Mouse (Mus musculus): ENCODE data around the gene Smarcad1. TPM values are rescaled to one million over a fixed set of nuclear protein-coding genes. Genes with fewer than 3 reads are reported as not detected.
"Not testable (repeated sequence)": the region's sequence is repeated elsewhere in the genome, so short reads cannot be mapped to it uniquely, and the experiment has no call there.

The Smarcad1 gene
- 6.7 and 9.1 TPM in 2 replicates for polyA plus RNA-seq (2012; rRNA removed)

GRCm38 (mm10) chr6:65042491-65043171 lies at the start of gene Smarcad1:
Gene Smarcad1, plus strand, starts transcription at chr6:65042583.
- Histone ChIP-seq H3K36me3 (ENCODE audit: control insufficient read depth, insufficient read depth, low read length) (no peaks in the 10 kb centered on the region), H3K4me1 (ENCODE audit: control insufficient read depth, insufficient read depth, low read length) (peaks cover 5% of the 10 kb centered on the region)
- TF ChIP-seq CTCF (IDR thresholded peaks at IDR 0.05; ENCODE audit: control insufficient read depth, insufficient read depth, insufficient replicate concordance, low read depth, low read length) (no peak), POLR2A (IDR thresholded peaks at IDR 0.05; ENCODE audit: control insufficient read depth, low read depth, low read length) (peak; percentile 46)

GRCm38 (mm10) chr6:64996824-64997421 lies 45.5 kb upstream of the Smarcad1 start:
- Histone ChIP-seq H3K4me1 (ENCODE audit: control insufficient read depth, insufficient read depth, low read length) (no peaks in the 10 kb centered on the region), H3K4me3 (ENCODE audit: control insufficient read depth, low read depth, low read length) (no peak overlapping the region), H3K27ac (ENCODE audit: control insufficient read depth, insufficient read depth, low read depth, low read length) (no peak overlapping the region), H3K36me3 (ENCODE audit: control insufficient read depth, insufficient read depth, low read length) (no peaks in the 10 kb centered on the region), H3K27me3 (ENCODE audit: control insufficient read depth, insufficient read depth, low read length) (no peaks in the 10 kb centered on the region)
- TF ChIP-seq POLR2A (IDR thresholded peaks at IDR 0.05; ENCODE audit: control insufficient read depth, low read depth, low read length): no peak
- TF ChIP-seq CTCF (IDR thresholded peaks at IDR 0.05; ENCODE audit: control insufficient read depth, insufficient read depth, insufficient replicate concordance, low read depth, low read length): peak; percentile 52; the same call in 1 of the 2 replicates

More at GRCm38 (mm10) chr6:65042491-65043171, at the start of gene Smarcad1:
- Histone ChIP-seq H3K27me3 (ENCODE audit: control insufficient read depth, insufficient read depth, low read length) (no peaks in the 10 kb centered on the region), H3K4me3 (ENCODE audit: control insufficient read depth, low read depth, low read length) (peak within 1 kb of the TSS; percentile 87), H3K27ac (ENCODE audit: control insufficient read depth, insufficient read depth, low read depth, low read length) (peak within 1 kb of the TSS; percentile 71)

GRCm38 (mm10) chr6:64997805-64998204 lies 44.6 kb upstream of the Smarcad1 start:
- Histone ChIP-seq H3K27ac (ENCODE audit: control insufficient read depth, insufficient read depth, low read depth, low read length) (no peak overlapping the region), H3K27me3 (ENCODE audit: control insufficient read depth, insufficient read depth, low read length) (no peaks in the 10 kb centered on the region), H3K4me1 (ENCODE audit: control insufficient read depth, insufficient read depth, low read length) (no peaks in the 10 kb centered on the region), H3K36me3 (ENCODE audit: control insufficient read depth, insufficient read depth, low read length) (no peaks in the 10 kb centered on the region), H3K4me3 (ENCODE audit: control insufficient read depth, low read depth, low read length) (no peak overlapping the region)
- TF ChIP-seq POLR2A (IDR thresholded peaks at IDR 0.05; ENCODE audit: control insufficient read depth, low read depth, low read length) (no peak), CTCF (IDR thresholded peaks at IDR 0.05; ENCODE audit: control insufficient read depth, insufficient read depth, insufficient replicate concordance, low read depth, low read length) (no peak)

DNA sequence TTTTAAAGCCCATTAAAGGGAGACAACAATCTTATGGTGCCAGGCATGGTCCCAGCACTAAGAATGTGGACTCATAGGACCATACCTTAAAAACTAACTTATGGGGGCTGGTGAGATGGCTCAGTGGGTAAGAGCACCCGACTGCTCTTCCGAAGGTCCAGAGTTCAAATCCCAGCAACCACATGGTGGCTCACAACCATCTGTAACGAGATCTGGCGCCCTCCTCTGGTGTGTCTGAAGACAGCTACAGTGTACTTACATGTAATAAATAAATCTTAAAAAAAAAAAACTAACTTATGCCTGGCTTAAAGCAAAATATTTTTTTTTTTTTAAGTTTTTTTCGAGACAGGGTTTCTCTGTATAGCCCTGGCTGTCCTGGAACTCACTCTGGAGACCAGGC lies 41.6 kb upstream of the Smarcad1 start:
- not testable (repeated sequence) for H3K27ac ChIP-seq (ENCODE audit: control insufficient read depth, insufficient read depth, low read depth, low read length); H3K27me3 ChIP-seq (ENCODE audit: control insufficient read depth, insufficient read depth, low read length); H3K4me3 ChIP-seq (ENCODE audit: control insufficient read depth, low read depth, low read length); H3K36me3 ChIP-seq (ENCODE audit: control insufficient read depth, insufficient read depth, low read length); H3K4me1 ChIP-seq (ENCODE audit: control insufficient read depth, insufficient read depth, low read length)

DNA sequence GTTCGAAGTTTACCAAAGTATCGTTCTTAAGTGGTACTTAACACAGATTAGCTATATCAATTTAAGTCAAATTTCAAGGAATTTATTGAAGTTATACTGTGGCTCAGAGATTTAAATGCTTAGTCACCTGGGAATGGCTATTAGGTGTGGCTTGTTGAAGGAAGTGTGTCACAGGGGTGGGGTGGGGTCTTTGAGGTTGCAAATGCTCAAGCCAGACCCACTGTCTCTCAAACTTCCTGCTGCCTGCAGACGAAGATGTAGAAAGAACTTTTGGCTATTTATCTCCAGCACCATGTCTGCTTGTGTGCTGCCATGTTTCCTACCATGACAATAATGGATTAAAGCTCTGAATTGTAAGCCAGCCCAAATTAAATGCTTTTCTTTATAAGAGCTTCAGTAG lies 40.2 kb upstream of the Smarcad1 start:
- TF ChIP-seq POLR2A (IDR thresholded peaks at IDR 0.05; ENCODE audit: control insufficient read depth, low read depth, low read length) (no peak), CTCF (IDR thresholded peaks at IDR 0.05; ENCODE audit: control insufficient read depth, insufficient read depth, insufficient replicate concordance, low read depth, low read length) (no peak)
- Histone ChIP-seq H3K36me3 (ENCODE audit: control insufficient read depth, insufficient read depth, low read length) (no peaks in the 10 kb centered on the region), H3K4me1 (ENCODE audit: control insufficient read depth, insufficient read depth, low read length) (no peaks in the 10 kb centered on the region), H3K27ac (ENCODE audit: control insufficient read depth, insufficient read depth, low read depth, low read length) (no peak overlapping the region), H3K27me3 (ENCODE audit: control insufficient read depth, insufficient read depth, low read length) (no peaks in the 10 kb centered on the region), H3K4me3 (ENCODE audit: control insufficient read depth, low read depth, low read length) (no peak overlapping the region)

GRCm38 (mm10) chr6:65008836-65009235 lies 33.5 kb upstream of the Smarcad1 start:
- no peaks in the 10 kb centered on the region for H3K36me3 ChIP-seq (ENCODE audit: control insufficient read depth, insufficient read depth, low read length)
- H3K27me3 ChIP-seq (ENCODE audit: control insufficient read depth, insufficient read depth, low read length): no peaks in the 10 kb centered on the region
- TF ChIP-seq POLR2A (IDR thresholded peaks at IDR 0.05; ENCODE audit: control insufficient read depth, low read depth, low read length): no peak
- TF ChIP-seq CTCF (IDR thresholded peaks at IDR 0.05; ENCODE audit: control insufficient read depth, insufficient read depth, insufficient replicate concordance, low read depth, low read length): no peak
- H3K4me3 ChIP-seq (ENCODE audit: control insufficient read depth, low read depth, low read length): no peak overlapping the region
- no peak overlapping the region for H3K27ac ChIP-seq (ENCODE audit: control insufficient read depth, insufficient read depth, low read depth, low read length)
- no peaks in the 10 kb centered on the region for H3K4me1 ChIP-seq (ENCODE audit: control insufficient read depth, insufficient read depth, low read length)

DNA sequence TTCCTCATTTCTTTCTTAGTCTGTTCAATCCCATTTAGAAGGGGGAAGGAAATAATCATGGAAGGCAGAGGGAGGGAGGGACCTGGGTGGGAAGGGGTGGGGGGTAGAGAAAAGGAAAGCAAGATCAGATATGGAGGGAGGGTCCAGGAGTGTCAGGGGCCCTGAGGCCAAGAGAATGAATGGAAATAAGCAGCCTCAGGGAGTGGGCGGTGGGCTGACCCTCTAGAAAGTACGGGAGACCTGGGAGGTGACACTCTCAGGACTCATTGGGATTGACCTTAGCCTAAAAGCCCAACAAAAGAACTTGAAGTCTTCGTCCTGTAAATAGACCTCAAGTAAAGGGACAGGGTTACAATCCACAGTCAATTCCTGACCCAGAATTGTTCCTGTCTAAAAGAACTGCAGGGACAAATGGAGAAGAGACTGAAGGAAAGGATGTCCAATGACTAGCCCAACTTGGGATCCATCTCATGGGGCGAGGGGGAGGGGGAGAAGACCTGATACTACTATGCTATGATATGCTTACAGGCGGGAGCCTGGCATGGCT lies 30.9 kb upstream of the Smarcad1 start:
- TF ChIP-seq CTCF (IDR thresholded peaks at IDR 0.05; ENCODE audit: control insufficient read depth, insufficient read depth, insufficient replicate concordance, low read depth, low read length): no peak
- TF ChIP-seq POLR2A (IDR thresholded peaks at IDR 0.05; ENCODE audit: control insufficient read depth, low read depth, low read length): no peak
- no peaks in the 10 kb centered on the region for H3K27me3 ChIP-seq (ENCODE audit: control insufficient read depth, insufficient read depth, low read length)
- peak overlapping the region; percentile 47; the same call in 1 of the 2 replicates for H3K4me3 ChIP-seq (ENCODE audit: control insufficient read depth, low read depth, low read length)
- no peaks in the 10 kb centered on the region for H3K36me3 ChIP-seq (ENCODE audit: control insufficient read depth, insufficient read depth, low read length)
- no peak overlapping the region for H3K27ac ChIP-seq (ENCODE audit: control insufficient read depth, insufficient read depth, low read depth, low read length)
- no peaks in the 10 kb centered on the region for H3K4me1 ChIP-seq (ENCODE audit: control insufficient read depth, insufficient read depth, low read length)

Measured in testis, adult 2 months (tissue).